Mouse (Mus musculus): ENCODE measurements around the gene Gm13276. TPM values are rescaled to one million over a fixed set of nuclear protein-coding genes. Genes with fewer than 3 reads are reported as not detected.
"Not testable (repeated sequence)": the region's sequence is repeated elsewhere in the genome, so short reads cannot be mapped to it uniquely, and the experiment has no call there.

The Gm13276 gene
- polyA plus RNA-seq, 1 experiment: not detected

DNA sequence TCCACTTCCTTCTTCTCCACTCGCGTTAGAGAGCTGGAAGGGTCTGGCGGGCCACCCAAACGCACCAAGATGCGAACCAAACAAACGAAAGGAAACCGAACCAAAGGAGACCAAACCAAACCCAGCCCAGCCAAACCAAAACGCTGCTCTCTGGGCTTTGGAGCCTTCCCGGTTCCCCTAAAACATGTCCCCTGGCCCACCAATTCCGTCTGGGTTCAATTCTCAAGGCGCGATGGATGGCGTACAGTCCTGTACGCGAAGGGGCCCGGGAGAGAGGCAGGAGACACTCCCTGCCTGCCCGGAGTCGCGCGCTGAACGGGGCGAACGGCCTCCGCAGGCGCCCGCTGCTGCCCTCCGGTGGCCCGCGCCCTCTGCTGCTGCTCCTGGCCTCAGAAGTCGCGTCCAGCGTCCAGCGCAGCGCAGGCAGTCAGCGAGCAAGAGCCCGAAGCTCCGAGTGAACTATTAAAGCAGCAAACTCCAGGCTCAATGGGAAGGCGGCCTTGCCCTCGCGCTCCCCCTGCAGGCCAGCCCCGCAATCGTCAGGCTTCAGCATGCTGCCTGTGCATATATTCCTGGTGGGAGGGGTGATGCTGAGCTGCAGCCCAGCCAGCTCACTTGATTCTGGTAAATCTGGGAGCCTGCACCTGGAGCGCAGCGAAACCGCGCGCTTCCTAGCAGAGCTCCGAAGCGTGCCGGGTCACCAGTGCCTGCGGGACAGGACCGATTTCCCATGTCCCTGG is 8.6 kb downstream of the Gm13276 start, which contains the start of gene Gm13275:
Gene Gm13275, plus strand, starts transcription at position 552 of the 740 bp plus-strand sequence.
- not testable (repeated sequence) for H3K4me3 ChIP-seq (ENCODE audit: insufficient read depth, low read length)

DNA sequence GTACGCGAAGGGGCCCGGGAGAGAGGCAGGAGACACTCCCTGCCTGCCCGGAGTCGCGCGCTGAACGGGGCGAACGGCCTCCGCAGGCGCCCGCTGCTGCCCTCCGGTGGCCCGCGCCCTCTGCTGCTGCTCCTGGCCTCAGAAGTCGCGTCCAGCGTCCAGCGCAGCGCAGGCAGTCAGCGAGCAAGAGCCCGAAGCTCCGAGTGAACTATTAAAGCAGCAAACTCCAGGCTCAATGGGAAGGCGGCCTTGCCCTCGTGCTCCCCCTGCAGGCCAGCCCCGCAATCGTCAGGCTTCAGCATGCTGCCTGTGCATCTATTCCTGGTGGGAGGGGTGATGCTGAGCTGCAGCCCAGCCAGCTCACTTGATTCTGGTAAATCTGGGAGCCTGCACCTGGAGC is 11.6 kb downstream of the Gm13276 start, which contains the start of gene Gm13279:
Gene Gm13279, plus strand, starts transcription at position 301 of the 400 bp plus-strand sequence.
- not testable (repeated sequence) for H3K4me1 ChIP-seq (ENCODE audit: control insufficient read depth, insufficient read depth, low read length); H3K4me3 ChIP-seq (ENCODE audit: insufficient read depth, low read length); H3K27ac ChIP-seq (ENCODE audit: insufficient read depth, low read length)

More for the DNA sequence above, 8.6 kb downstream of the Gm13276 start, which contains the start of gene Gm13275:
- H3K4me1 ChIP-seq (ENCODE audit: control insufficient read depth, insufficient read depth, low read length); H3K27ac ChIP-seq (ENCODE audit: insufficient read depth, low read length): not testable (repeated sequence)
- 0 out of 2 replicates have a peak, but pooled peaks have one; percentile 4 for TF ChIP-seq CTCF (IDR thresholded peaks at IDR 0.05; ENCODE audit: extremely low read depth, insufficient read depth, low read length)

DNA sequence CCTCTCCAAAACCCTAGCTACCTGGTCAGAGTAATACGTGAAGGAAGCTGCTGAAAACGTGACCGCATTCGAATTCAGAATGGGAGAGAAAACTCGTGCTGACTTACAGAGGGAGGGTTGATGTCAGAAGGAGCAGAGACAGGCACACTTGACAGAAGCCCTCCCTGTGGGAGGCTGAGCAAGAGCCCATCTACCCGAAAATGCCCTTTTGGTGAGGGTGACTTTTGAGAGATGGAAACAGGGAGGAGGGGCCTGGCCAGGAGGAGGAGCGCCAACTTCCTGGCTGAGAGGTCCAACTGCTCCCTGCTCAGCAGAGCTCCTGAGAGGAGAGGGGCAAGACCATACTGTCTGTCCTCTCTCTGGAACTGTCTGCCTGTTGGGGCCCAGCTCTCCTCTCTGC is 13.9 kb downstream of the Gm13276 start, which contains the start of gene Gm13285:
Gene Gm13285, plus strand, starts transcription at position 301 of the 400 bp plus-strand sequence.
- not testable (repeated sequence) for H3K4me3 ChIP-seq (ENCODE audit: insufficient read depth, low read length); H3K4me1 ChIP-seq (ENCODE audit: control insufficient read depth, insufficient read depth, low read length); H3K27ac ChIP-seq (ENCODE audit: insufficient read depth, low read length)

DNA sequence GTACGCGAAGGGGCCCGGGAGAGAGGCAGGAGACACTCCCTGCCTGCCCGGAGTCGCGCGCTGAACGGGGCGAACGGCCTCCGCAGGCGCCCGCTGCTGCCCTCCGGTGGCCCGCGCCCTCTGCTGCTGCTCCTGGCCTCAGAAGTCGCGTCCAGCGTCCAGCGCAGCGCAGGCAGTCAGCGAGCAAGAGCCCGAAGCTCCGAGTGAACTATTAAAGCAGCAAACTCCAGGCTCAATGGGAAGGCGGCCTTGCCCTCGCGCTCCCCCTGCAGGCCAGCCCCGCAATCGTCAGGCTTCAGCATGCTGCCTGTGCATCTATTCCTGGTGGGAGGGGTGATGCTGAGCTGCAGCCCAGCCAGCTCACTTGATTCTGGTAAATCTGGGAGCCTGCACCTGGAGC is 17.4 kb downstream of the Gm13276 start, which contains the start of gene Gm13287:
Gene Gm13287, plus strand, starts transcription at position 301 of the 400 bp plus-strand sequence.
- not testable (repeated sequence) for H3K4me3 ChIP-seq (ENCODE audit: insufficient read depth, low read length); H3K4me1 ChIP-seq (ENCODE audit: control insufficient read depth, insufficient read depth, low read length); H3K27ac ChIP-seq (ENCODE audit: insufficient read depth, low read length)

DNA sequence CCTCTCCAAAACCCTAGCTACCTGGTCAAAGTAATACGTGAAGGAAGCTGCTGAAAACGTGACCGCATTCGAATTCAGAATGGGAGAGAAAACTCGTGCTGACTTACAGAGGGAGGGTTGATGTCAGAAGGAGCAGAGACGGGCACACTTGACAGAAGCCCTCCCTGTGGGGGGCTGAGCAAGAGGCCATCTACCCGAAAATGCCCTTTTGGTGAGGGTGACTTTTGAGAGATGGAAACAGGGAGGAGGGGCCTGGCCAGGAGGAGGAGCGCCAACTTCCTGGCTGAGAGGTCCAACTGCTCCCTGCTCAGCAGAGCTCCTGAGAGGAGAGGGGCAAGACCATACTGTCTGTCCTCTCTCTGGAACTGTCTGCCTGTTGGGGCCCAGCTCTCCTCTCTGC is 19.7 kb downstream of the Gm13276 start, which contains the start of gene Gm13288:
Gene Gm13288, plus strand, starts transcription at position 301 of the 400 bp plus-strand sequence.
- H3K4me1 ChIP-seq (ENCODE audit: control insufficient read depth, insufficient read depth, low read length); H3K27ac ChIP-seq (ENCODE audit: insufficient read depth, low read length); H3K4me3 ChIP-seq (ENCODE audit: insufficient read depth, low read length): not testable (repeated sequence)

DNA sequence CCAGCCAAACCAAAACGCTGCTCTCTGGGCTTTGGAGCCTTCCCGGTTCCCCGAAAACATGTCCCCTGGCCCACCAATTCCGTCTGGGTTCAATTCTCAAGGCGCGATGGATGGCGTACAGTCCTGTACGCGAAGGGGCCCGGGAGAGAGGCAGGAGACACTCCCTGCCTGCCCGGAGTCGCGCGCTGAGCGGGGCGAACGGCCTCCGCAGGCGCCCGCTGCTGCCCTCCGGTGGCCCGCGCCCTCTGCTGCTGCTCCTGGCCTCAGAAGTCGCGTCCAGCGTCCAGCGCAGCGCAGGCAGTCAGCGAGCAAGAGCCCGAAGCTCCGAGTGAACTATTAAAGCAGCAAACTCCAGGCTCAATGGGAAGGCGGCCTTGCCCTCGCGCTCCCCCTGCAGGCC is 20.3 kb downstream of the Gm13276 start:
- H3K4me3 ChIP-seq (ENCODE audit: insufficient read depth, low read length); H3K27ac ChIP-seq (ENCODE audit: insufficient read depth, low read length); H3K4me1 ChIP-seq (ENCODE audit: control insufficient read depth, insufficient read depth, low read length): not testable (repeated sequence)

DNA sequence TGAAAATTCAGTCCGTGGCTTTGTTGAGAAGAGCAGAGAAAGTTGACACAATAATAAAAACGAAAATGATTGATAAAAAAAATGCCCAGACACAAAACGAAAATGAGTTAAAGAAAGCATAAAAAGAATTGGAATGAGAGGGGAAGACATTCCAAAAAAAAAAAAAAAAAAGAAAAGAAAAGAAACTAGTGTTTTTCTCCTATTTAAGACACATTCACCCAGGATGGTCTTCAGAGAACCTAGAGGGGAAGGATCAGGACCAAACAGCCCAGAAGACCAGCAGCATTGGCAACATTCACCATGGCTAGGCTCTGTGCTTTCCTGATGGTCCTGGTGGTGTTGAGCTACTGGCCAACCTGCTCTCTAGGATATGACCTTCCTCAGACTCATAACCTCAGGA is 30.4 kb downstream of the Gm13276 start, which contains the start of gene Ifna7:
Gene Ifna7, plus strand, starts transcription at position 301 of the 400 bp plus-strand sequence.
- Histone ChIP-seq H3K4me3 (ENCODE audit: insufficient read depth, low read length) (no peak within 1 kb of the TSS), H3K27ac (ENCODE audit: insufficient read depth, low read length) (no peak within 1 kb of the TSS), H3K4me1 (ENCODE audit: control insufficient read depth, insufficient read depth, low read length) (no peaks in the 10 kb centered on the region)
- TF ChIP-seq POLR2A (IDR thresholded peaks at IDR 0.05; ENCODE audit: extremely low read depth, insufficient read depth, low read length) (no peak), CTCF (IDR thresholded peaks at IDR 0.05; ENCODE audit: extremely low read depth, insufficient read depth, low read length) (no peak)

DNA sequence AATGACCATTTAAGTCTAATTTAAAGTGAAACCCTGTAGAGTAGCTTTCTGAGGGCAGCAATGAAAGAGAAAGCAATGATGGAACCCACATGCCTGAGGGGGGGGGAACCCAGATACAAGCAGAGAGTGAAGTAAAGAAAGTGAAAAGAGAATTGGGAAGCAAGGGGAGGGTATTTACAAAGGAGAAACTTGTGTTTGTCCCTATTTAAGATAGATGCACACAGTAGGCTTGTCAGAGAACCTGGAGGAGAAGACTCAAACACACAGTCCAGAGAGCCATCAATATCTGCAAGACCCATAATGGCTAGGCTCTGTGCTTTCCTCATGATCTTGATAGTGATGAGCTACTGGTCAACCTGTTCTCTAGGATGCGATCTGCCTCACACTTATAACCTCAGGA is 34.1 kb downstream of the Gm13276 start, which contains the start of gene Ifna11:
Gene Ifna11, plus strand, starts transcription at position 301 of the 400 bp plus-strand sequence.
- Histone ChIP-seq H3K4me3 (ENCODE audit: insufficient read depth, low read length) (no peak within 1 kb of the TSS), H3K27ac (ENCODE audit: insufficient read depth, low read length) (no peak within 1 kb of the TSS), H3K4me1 (ENCODE audit: control insufficient read depth, insufficient read depth, low read length) (no peaks in the 10 kb centered on the region)
- TF ChIP-seq CTCF (IDR thresholded peaks at IDR 0.05; ENCODE audit: extremely low read depth, insufficient read depth, low read length) (no peak), POLR2A (IDR thresholded peaks at IDR 0.05; ENCODE audit: extremely low read depth, insufficient read depth, low read length) (no peak)

DNA sequence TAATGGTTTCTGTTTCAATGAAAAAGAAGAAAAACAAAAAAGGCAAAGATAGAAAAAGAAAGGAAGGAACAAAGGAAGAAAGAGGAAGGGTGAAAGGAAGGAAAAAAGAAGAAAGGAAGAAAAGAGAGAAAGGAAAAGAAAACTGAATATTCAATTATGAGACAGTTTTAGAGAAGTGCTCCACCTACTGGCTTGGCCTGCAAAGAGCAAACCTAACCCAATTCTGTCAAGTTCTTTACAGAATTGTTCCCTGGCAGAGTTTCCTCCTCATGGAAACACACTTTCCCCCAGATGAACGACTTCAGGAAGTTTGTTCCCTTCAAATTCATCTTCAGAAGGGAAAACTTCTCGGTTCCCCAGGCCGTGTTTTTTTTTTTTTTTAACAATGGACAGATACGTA is 37.5 kb downstream of the Gm13276 start:
- TF ChIP-seq CTCF (IDR thresholded peaks at IDR 0.05; ENCODE audit: extremely low read depth, insufficient read depth, low read length) (peak; percentile 29; the same call in 1 of the 2 replicates), POLR2A (IDR thresholded peaks at IDR 0.05; ENCODE audit: extremely low read depth, insufficient read depth, low read length) (no peak)
- no peak overlapping the region for H3K27ac ChIP-seq (ENCODE audit: insufficient read depth, low read length)
- H3K4me1 ChIP-seq (ENCODE audit: control insufficient read depth, insufficient read depth, low read length): no peaks in the 10 kb centered on the region
- H3K4me3 ChIP-seq (ENCODE audit: insufficient read depth, low read length): no peak overlapping the region

DNA sequence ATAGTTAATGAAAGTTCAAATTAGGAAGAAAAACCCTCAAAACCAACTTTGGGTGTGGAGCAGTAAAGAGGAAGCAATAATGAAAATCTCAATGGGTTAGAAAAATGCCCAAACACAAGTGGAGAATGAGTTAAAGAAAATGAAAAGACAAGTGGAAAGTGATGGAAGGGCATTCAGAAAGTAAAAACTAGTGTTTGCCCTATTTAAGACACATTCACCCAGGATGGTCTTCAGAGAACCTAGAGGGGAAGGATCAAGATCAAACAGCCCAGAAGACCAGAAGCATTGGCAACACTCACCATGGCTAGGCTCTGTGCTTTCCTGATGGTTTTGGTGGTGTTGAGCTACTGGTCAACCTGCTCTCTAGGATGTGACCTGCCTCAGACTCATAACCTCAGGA is 41.6 kb downstream of the Gm13276 start, which contains the start of gene Ifna6:
Gene Ifna6, plus strand, starts transcription at position 301 of the 400 bp plus-strand sequence.
- not testable (repeated sequence) for H3K4me3 ChIP-seq (ENCODE audit: insufficient read depth, low read length); H3K4me1 ChIP-seq (ENCODE audit: control insufficient read depth, insufficient read depth, low read length)

DNA sequence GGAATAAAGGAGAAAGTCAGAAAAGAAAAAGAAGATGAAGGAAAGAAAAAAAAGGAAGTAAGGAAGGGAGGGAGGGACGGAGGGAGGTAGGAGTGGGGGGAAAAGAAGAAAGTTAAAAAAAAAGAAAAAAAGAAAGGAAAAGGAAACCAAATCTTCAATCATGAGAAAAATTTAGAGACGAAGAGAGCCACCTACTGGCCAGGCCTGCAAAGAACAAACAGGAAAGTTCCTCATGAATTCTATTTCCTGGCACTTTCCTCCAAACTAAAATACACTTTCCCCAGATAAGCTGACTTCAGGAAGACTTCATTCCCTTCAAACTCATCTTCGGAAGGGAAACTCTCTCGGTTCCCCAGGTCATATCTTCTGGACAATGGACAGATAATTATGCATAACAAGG is 45.0 kb downstream of the Gm13276 start:
- TF ChIP-seq POLR2A (IDR thresholded peaks at IDR 0.05; ENCODE audit: extremely low read depth, insufficient read depth, low read length) (no peak), CTCF (IDR thresholded peaks at IDR 0.05; ENCODE audit: extremely low read depth, insufficient read depth, low read length) (peak; percentile 29; the same call in 1 of the 2 replicates)
- H3K4me1 ChIP-seq (ENCODE audit: control insufficient read depth, insufficient read depth, low read length): no peaks in the 10 kb centered on the region

More for the DNA sequence above, 41.6 kb downstream of the Gm13276 start, which contains the start of gene Ifna6:
- H3K27ac ChIP-seq (ENCODE audit: insufficient read depth, low read length): not testable (repeated sequence)

DNA sequence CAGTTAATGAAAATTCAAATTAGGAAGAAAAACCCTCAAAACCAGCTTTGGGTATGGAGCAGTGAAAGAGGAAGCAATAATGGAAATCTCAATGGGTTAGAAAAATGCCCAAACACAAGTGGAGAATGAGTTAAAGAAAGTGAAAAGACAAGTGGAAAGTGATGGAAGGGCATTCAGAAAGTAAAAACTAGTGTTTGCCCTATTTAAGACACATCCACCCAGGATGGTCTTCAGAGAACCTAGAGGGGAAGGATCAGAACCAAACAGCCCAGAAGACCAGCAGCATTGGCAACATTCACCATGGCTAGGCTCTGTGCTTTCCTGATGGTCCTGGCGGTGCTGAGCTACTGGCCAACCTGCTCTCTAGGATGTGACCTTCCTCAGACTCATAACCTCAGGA is 49.7 kb downstream of the Gm13276 start, which contains the start of gene Ifna5:
Gene Ifna5, plus strand, starts transcription at position 301 of the 400 bp plus-strand sequence.
- not testable (repeated sequence) for H3K4me1 ChIP-seq (ENCODE audit: control insufficient read depth, insufficient read depth, low read length); H3K27ac ChIP-seq (ENCODE audit: insufficient read depth, low read length); H3K4me3 ChIP-seq (ENCODE audit: insufficient read depth, low read length)

More for the DNA sequence above, 45.0 kb downstream of the Gm13276 start:
- Histone ChIP-seq H3K27ac (ENCODE audit: insufficient read depth, low read length) (no peak overlapping the region), H3K4me3 (ENCODE audit: insufficient read depth, low read length) (no peak overlapping the region)
